22 mouse cellular contexts compared by ENCODE assay signal in genomic region chr11:108527725-108528363, GRCm38 (mm10).
A peak's percentile ranks its signal among the peaks of the same experiment; 100 is the strongest.
DNase-seq lines count a peak whose midpoint lies in the region; ATAC-seq and TF ChIP-seq lines count a peak whose summit lies in the region.
"Had no signal": no experiment of that assay in that cellular context is flagged by ENCODE, and none has a peak within 500 bp of the region (broad histone marks: within the 10 kb centered on the region; RNA-seq: fewer than 3 reads in every experiment).

No protein-coding gene starts in this region.

- no peaks in the 10 kb centered on the region for H3K27me3 ChIP-seq in embryonic facial prominence, embryonic 11.5 days (ENCODE audit: control insufficient read depth, insufficient read depth, low read length)
- no peaks in the 10 kb centered on the region for H3K27me3 ChIP-seq in embryonic facial prominence, embryonic 10.5 days (replicated peaks; ENCODE audit: low read depth, poor library complexity, severe bottlenecking)
- H3K27me3 ChIP-seq in liver, adult 2 months (ENCODE audit: control insufficient read depth, insufficient read depth, low read length) = peaks cover 3% of the 10 kb centered on the region; the same call in 1 of the 2 replicates
- no peaks in the 10 kb centered on the region for H3K27me3 ChIP-seq in liver, embryonic 11.5 days (replicated peaks; ENCODE audit: control insufficient read depth, insufficient read depth, low read length)
- H3K27me3 ChIP-seq: CH12.LX; heart, embryonic 12.5 days; limb, embryonic 15.5 days; lung, embryonic 15.5 days; neural tube, embryonic 12.5 days had no signal

- H3K4me3 ChIP-seq in embryonic facial prominence, embryonic 11.5 days (ENCODE audit: low read depth, low read length) = no peak overlapping the region
- no peak overlapping the region for H3K4me3 ChIP-seq in embryonic facial prominence, embryonic 10.5 days
- H3K4me3 ChIP-seq in liver, adult 2 months (ENCODE audit: insufficient read depth, low read depth, low read length) = no peak overlapping the region
- no peak overlapping the region for H3K4me3 ChIP-seq in liver, embryonic 11.5 days (ENCODE audit: low read depth, low read length)
- H3K4me3 ChIP-seq: heart, embryonic 12.5 days; layer of hippocampus, adult 2 months; limb, embryonic 15.5 days; lung, embryonic 15.5 days; midbrain, embryonic 10.5 days; neural tube, embryonic 12.5 days had no signal

- no peak for TF ChIP-seq POLR2A in liver, adult 2 months (IDR thresholded peaks at IDR 0.05; ENCODE audit: extremely low read depth, insufficient read depth, low read length)

- WGBS in embryonic facial prominence, embryonic 11.5 days = 51% methylated on average over 5 of the region's 5 CpGs
- 64% methylated on average over 5 of the region's 5 CpGs for WGBS in embryonic facial prominence, embryonic 10.5 days
- WGBS in liver, adult 2 months = 37% methylated on average over 5 of the region's 5 CpGs
- 55% methylated on average over 5 of the region's 5 CpGs for WGBS in liver, embryonic 11.5 days
- WGBS in large intestine, adult 2 months = 27% methylated on average over 5 of the region's 5 CpGs

- ATAC-seq in embryonic facial prominence, embryonic 11.5 days (replicated peaks; ENCODE audit: insufficient number of reproducible peaks, low FRiP score, low TSS enrichment, low read depth) = 0 out of 2 replicates have a peak, but pooled peaks have one; percentile 34
- no peak for ATAC-seq in liver, embryonic 11.5 days (replicated peaks; ENCODE audit: low FRiP score)

- H3K4me2 ChIP-seq in embryonic facial prominence, embryonic 11.5 days (ENCODE audit: low read depth, low read length) = no peak overlapping the region
- no peak overlapping the region for H3K4me2 ChIP-seq in liver, embryonic 11.5 days
- H3K4me2 ChIP-seq: heart, embryonic 12.5 days; hindbrain, embryonic 14.5 days; limb, embryonic 15.5 days; lung, embryonic 15.5 days; neural tube, embryonic 12.5 days had no signal

- H3K9ac ChIP-seq in embryonic facial prominence, embryonic 11.5 days (replicated peaks; ENCODE audit: low read length) = no peak overlapping the region
- no peak overlapping the region for H3K9ac ChIP-seq in liver, adult 2 months (ENCODE audit: low read depth, low read length)
- H3K9ac ChIP-seq in liver, embryonic 11.5 days (ENCODE audit: low read depth, low read length) = no peak overlapping the region
- H3K9ac ChIP-seq: heart, embryonic 12.5 days; hindbrain, embryonic 14.5 days; limb, embryonic 15.5 days; lung, embryonic 15.5 days; neural tube, embryonic 12.5 days had no signal

- no peak for TF ChIP-seq CTCF in liver, adult 2 months (IDR thresholded peaks at IDR 0.05; ENCODE audit: low read depth, low read length)

- H3K36me3 ChIP-seq in embryonic facial prominence, embryonic 11.5 days (replicated peaks; ENCODE audit: control insufficient read depth, insufficient read depth, low read depth, low read length) = no peaks in the 10 kb centered on the region
- no peaks in the 10 kb centered on the region; the same call in 1 of the 2 replicates for H3K36me3 ChIP-seq in embryonic facial prominence, embryonic 10.5 days (replicated peaks)
- no peaks in the 10 kb centered on the region for H3K36me3 ChIP-seq in liver, adult 2 months (ENCODE audit: control insufficient read depth, insufficient read depth, low read length)
- H3K36me3 ChIP-seq in liver, embryonic 11.5 days (ENCODE audit: control insufficient read depth, insufficient read depth, low read length) = no peaks in the 10 kb centered on the region
- H3K36me3 ChIP-seq: heart, embryonic 12.5 days; limb, embryonic 15.5 days; lung, embryonic 15.5 days; midbrain, embryonic 10.5 days; neural tube, embryonic 12.5 days had no signal

- DNase-seq in embryonic facial prominence, embryonic 11.5 days (ENCODE audit: low spot score) = no peak
- DNase-seq in embryonic facial prominence, embryonic 10.5 days (ENCODE audit: low spot score) = no peak
- peak; percentile 69 for DNase-seq in liver, adult 2 months (ENCODE audit: extremely low read depth, low read depth, low spot score)
- DNase-seq in liver, embryonic 11.5 days (ENCODE audit: low spot score) = no peak
- DNase-seq in embryo, embryonic 11.5 days (ENCODE audit: low read depth, low spot score) = peak; percentile 5
- peak; percentile 44 for DNase-seq in large intestine, adult 2 months (ENCODE audit: low read depth, low spot score)
- no peak for DNase-seq in adipocyte (ENCODE audit: low spot score)
- DNase-seq: adrenal gland, postnatal 25 days; cerebellum, adult 2 months; heart, postnatal 14 days; kidney, adult 8-10 months; layer of hippocampus, postnatal 36 days; lung, postnatal 4 days; thymus, postnatal 36 days had no signal

- no peaks in the 10 kb centered on the region for H3K79me2 ChIP-seq in liver, adult 2 months (ENCODE audit: control insufficient read depth, insufficient read depth, low read length)

- no peaks in the 10 kb centered on the region for H3K9me3 ChIP-seq in embryonic facial prominence, embryonic 11.5 days (replicated peaks; ENCODE audit: control insufficient read depth, low read length)
- no peaks in the 10 kb centered on the region for H3K9me3 ChIP-seq in embryonic facial prominence, embryonic 10.5 days
- no peaks in the 10 kb centered on the region for H3K9me3 ChIP-seq in liver, embryonic 11.5 days (ENCODE audit: control insufficient read depth, low read length)
- H3K9me3 ChIP-seq: heart, embryonic 12.5 days; limb, embryonic 15.5 days; lung, embryonic 15.5 days; midbrain, embryonic 10.5 days; neural tube, embryonic 12.5 days had no signal

- no peak overlapping the region for H3K27ac ChIP-seq in embryonic facial prominence, embryonic 11.5 days (replicated peaks; ENCODE audit: low read depth, low read length)
- no peak overlapping the region; the same call in 1 of the 2 replicates for H3K27ac ChIP-seq in embryonic facial prominence, embryonic 10.5 days (replicated peaks)
- no peak overlapping the region for H3K27ac ChIP-seq in liver, adult 2 months (replicated peaks; ENCODE audit: insufficient read depth, low read depth, low read length)
- H3K27ac ChIP-seq in liver, embryonic 11.5 days (ENCODE audit: low read depth, low read length) = no peak overlapping the region
- H3K27ac ChIP-seq: hindbrain, embryonic 14.5 days; layer of hippocampus, adult 2 months; limb, embryonic 15.5 days; lung, embryonic 15.5 days; midbrain, embryonic 10.5 days; neural tube, embryonic 12.5 days had no signal

- no peaks in the 10 kb centered on the region for H3K4me1 ChIP-seq in embryonic facial prominence, embryonic 11.5 days (ENCODE audit: control insufficient read depth, insufficient read depth, low read length)
- peaks cover 25% of the 10 kb centered on the region for H3K4me1 ChIP-seq in embryonic facial prominence, embryonic 10.5 days
- no peaks in the 10 kb centered on the region for H3K4me1 ChIP-seq in liver, adult 2 months (ENCODE audit: control insufficient read depth, insufficient read depth, low read length)
- no peaks in the 10 kb centered on the region for H3K4me1 ChIP-seq in liver, embryonic 11.5 days (replicated peaks; ENCODE audit: control insufficient read depth, insufficient read depth, low read length)
- H3K4me1 ChIP-seq: heart, embryonic 12.5 days; limb, embryonic 15.5 days; lung, embryonic 15.5 days had no signal

Comparison
In these comparisons a context has a peak if more than half of its experiments do, and no peak if none do; other contexts are left out.
1. DNase-seq: peak in liver, adult 2 months (single experiment), embryo, embryonic 11.5 days (single experiment) and large intestine, adult 2 months (single experiment); none in embryonic facial prominence, embryonic 11.5 days (single experiment), embryonic facial prominence, embryonic 10.5 days (single experiment), liver, embryonic 11.5 days (single experiment) and adipocyte (single experiment).